Mouse (Mus musculus) C3H10T1/2 (cell line): ENCODE measurements around the gene Kcnj4. TPM values are rescaled to one million over a fixed set of nuclear protein-coding genes. Genes with fewer than 3 reads are reported as not detected.

Experiments used
- polyA plus RNA-seq, 2 experiments: library from polyadenylated mRNA; unstranded; fragments of >200 nt; fragmentation: generic; extraction: Trizol; gene quantifications; one replicate each; pipeline ENCODE4 v1.2.1; 2012; ENCODE audit warnings: missing spikeins in 2 of 2

The Kcnj4 gene
- polyA plus RNA-seq = under 1 TPM in 1 of 2 experiments, not detected in 1; 0.04 TPM

GRCm38 (mm10) chr15:79504707-79505452, at the start of gene Kcnj4:
Gene Kcnj4 (minus strand): TSS chr15:79505241.

GRCm38 (mm10) chr15:79546410-79547288, 41.6 kb upstream of the Kcnj4 start, which contains the start of gene Ddx17:
Gene Ddx17 (minus strand): TSS chr15:79546741.

GRCm38 (mm10) chr15:79516171-79517096, 11.4 kb upstream of the Kcnj4 start, which contains the start of gene Kdelr3:
Gene Kdelr3 (plus strand): TSS chr15:79516411.

GRCm38 (mm10) chr15:79455106-79455810, 49.8 kb downstream of the Kcnj4 start, which contains the start of gene Csnk1e:
Gene Csnk1e (minus strand): TSS chr15:79455566.

Other genes starting within 250 kb of the Kcnj4 start
- under 1 TPM in 1 of 2 experiments, not detected in 1; 0.13 TPM for gene Baiap2l2, start 219.7 kb downstream of the Kcnj4 start, polyA plus RNA-seq
- 10 to 100 TPM; 11.8 to 22.9 TPM for gene Pla2g6, start 176.9 kb downstream of the Kcnj4 start, polyA plus RNA-seq
- gene Maff, start 158.6 kb downstream of the Kcnj4 start, polyA plus RNA-seq = 1 to 10 TPM; 3.3 to 7.1 TPM
- gene Tmem184b, start 101.7 kb downstream of the Kcnj4 start, polyA plus RNA-seq = 10 to 100 TPM; 22.2 to 89.4 TPM
- gene Csnk1e, start 49.7 kb downstream of the Kcnj4 start, polyA plus RNA-seq = 10 to 100 TPM; 36.7 to 78.9 TPM
- gene Kdelr3, start 11.2 kb upstream of the Kcnj4 start, polyA plus RNA-seq = 10 to 100 TPM; 32.3 to 63.8 TPM
- gene Ddx17, start 41.5 kb upstream of the Kcnj4 start, polyA plus RNA-seq = 100 to 1,000 TPM in 1 of 2 experiments, 10 to 100 TPM in 1; 13.2 to 129 TPM
- not detected for gene Dmc1, start 99.9 kb upstream of the Kcnj4 start, polyA plus RNA-seq
- gene Fam227a, start 153.7 kb upstream of the Kcnj4 start, polyA plus RNA-seq = 1 to 10 TPM in 1 of 2 experiments, under 1 TPM in 1; 0.05 to 2.3 TPM
- 10 to 100 TPM; 45.2 to 87.1 TPM for gene Cby1, start 154.0 kb upstream of the Kcnj4 start, polyA plus RNA-seq
- 100 to 1,000 TPM; 108 to 117 TPM for gene Tomm22, start 165.6 kb upstream of the Kcnj4 start, polyA plus RNA-seq
- 10 to 100 TPM; 15.7 to 50.5 TPM for gene Josd1, start 182.7 kb upstream of the Kcnj4 start, polyA plus RNA-seq
- 10 to 100 TPM; 41.7 to 42.9 TPM for gene Gtpbp1, start 185.6 kb upstream of the Kcnj4 start, polyA plus RNA-seq
- gene Sun2, start 237.3 kb upstream of the Kcnj4 start, polyA plus RNA-seq = 100 to 1,000 TPM in 1 of 2 experiments, 10 to 100 TPM in 1; 12.5 to 130 TPM